Mouse (Mus musculus) heart, adult 9 months (tissue): Measurements from ENCODE around the gene Kansl1.

Source experiments
- DNase-seq, 2 experiments: peaks; one replicate each; pipeline ENCODE4 v3.0.0; 2022; ENCODE audit warnings: low spot score in 2 of 2

Gene Kansl1

GRCm38 (mm10) chr11:104309377-104310225, 159.1 kb downstream of the Kansl1 start:
- DNase-seq: no peak

- DNase-seq: peak; percentile 55 to 73
These were observed 161.5 kb downstream of the Kansl1 start for GRCm38 (mm10) chr11:104307136-104307535.

GRCm38 (mm10) chr11:104306483-104306882, 162.2 kb downstream of the Kansl1 start:
- DNase-seq: no peak

- DNase-seq: no peak
These were observed 162.9 kb downstream of the Kansl1 start for GRCm38 (mm10) chr11:104305711-104306110.

- no peak for DNase-seq
These were observed 165.3 kb downstream of the Kansl1 start for GRCm38 (mm10) chr11:104303088-104303960.

GRCm38 (mm10) chr11:104302628-104303027, 166.0 kb downstream of the Kansl1 start:
- no peak for DNase-seq

GRCm38 (mm10) chr11:104297671-104298070, 171.0 kb downstream of the Kansl1 start:
- DNase-seq: peak; percentile 28 to 46

GRCm38 (mm10) chr11:104295656-104296055, 173.0 kb downstream of the Kansl1 start:
- no peak for DNase-seq

GRCm38 (mm10) chr11:104295145-104295544, 173.5 kb downstream of the Kansl1 start:
- DNase-seq: no peak

GRCm38 (mm10) chr11:104293241-104293640, 175.4 kb downstream of the Kansl1 start:
- DNase-seq: no peak

GRCm38 (mm10) chr11:104292443-104293220, 176.0 kb downstream of the Kansl1 start:
- no peak for DNase-seq

GRCm38 (mm10) chr11:104289199-104290031, 179.2 kb downstream of the Kansl1 start:
- peak in 1 of 2 experiments; percentile 31 for DNase-seq

GRCm38 (mm10) chr11:104288835-104289198, 179.8 kb downstream of the Kansl1 start:
- no peak for DNase-seq

- DNase-seq: no peak
These were observed 181.5 kb downstream of the Kansl1 start for GRCm38 (mm10) chr11:104287113-104287512.
